Mouse (Mus musculus) forebrain, embryonic 13.5 days (tissue): ENCODE measurements around the gene Kcnk3. TPM values are rescaled to one million over a fixed set of nuclear protein-coding genes. Genes with fewer than 3 reads are reported as not detected.
A peak's percentile ranks its signal among the peaks of the same experiment; 100 is the strongest.

Experiments
- ATAC-seq: fragments of 200-750 bp; cut with Nextera tagmentation; 2 replicates; pipeline ENCODE4 v1.8.0; 2017
- H3K27ac ChIP-seq: fragments of 300-500 bp; sonication (generic); 2 replicates; pipeline ENCODE4 v1.5.1; 2015; ENCODE audit warnings: inconsistent platforms, mild to moderate bottlenecking, moderate library complexity
- H3K27me3 ChIP-seq: fragments of 300-500 bp; sonication (generic); 2 replicates; pipeline ENCODE4 v1.6.1; 2015; ENCODE audit warnings: mild to moderate bottlenecking, inconsistent platforms
- H3K36me3 ChIP-seq: fragments of 300-500 bp; sonication (generic); 2 replicates; pipeline ENCODE4 v1.6.1; 2015; ENCODE audit warnings: mild to moderate bottlenecking, inconsistent platforms; ENCODE audit not compliant: poor library complexity, severe bottlenecking
- H3K4me1 ChIP-seq: fragments of 300-500 bp; sonication (generic); 2 replicates; pipeline ENCODE4 v1.6.1; 2015; ENCODE audit warnings: inconsistent platforms
- H3K4me2 ChIP-seq: fragments of 300-500 bp; sonication (generic); 2 replicates; pipeline ENCODE4 v1.6.1; 2015; ENCODE audit warnings: inconsistent platforms, mild to moderate bottlenecking, moderate library complexity
- H3K4me3 ChIP-seq: fragments of 300-500 bp; sonication (generic); 2 replicates; pipeline ENCODE4 v1.5.1; 2015; ENCODE audit warnings: mild to moderate bottlenecking, inconsistent platforms
- H3K9ac ChIP-seq: fragments of 300-500 bp; sonication (generic); 2 replicates; pipeline ENCODE4 v1.6.1; 2015; ENCODE audit warnings: mild to moderate bottlenecking, inconsistent platforms
- H3K9me3 ChIP-seq: fragments of 300-500 bp; sonication (generic); replicated peaks from 2 replicates; pipeline ENCODE4 v1.6.1; 2016; ENCODE audit warnings: inconsistent platforms
- WGBS: fragments of 180-500 bp; shearing (Covaris S2); methylation state at CpG from one replicate; pipeline ENCODE4 v1.1.7; 2015; 5-methylcytosine and 5-hydroxymethylcytosine counted together
- polyA plus RNA-seq: library from polyadenylated mRNA; unstranded; fragments of >200 nt; fragmentation: Nextera tagmentation; extraction: Ambion mirVana; gene quantifications from 2 replicates; pipeline ENCODE4 v1.2.1, GENCODE M21; 2015

Gene Kcnk3
- polyA plus RNA-seq, 1 experiment from 2014 or later = 1.0 TPM

DNA sequence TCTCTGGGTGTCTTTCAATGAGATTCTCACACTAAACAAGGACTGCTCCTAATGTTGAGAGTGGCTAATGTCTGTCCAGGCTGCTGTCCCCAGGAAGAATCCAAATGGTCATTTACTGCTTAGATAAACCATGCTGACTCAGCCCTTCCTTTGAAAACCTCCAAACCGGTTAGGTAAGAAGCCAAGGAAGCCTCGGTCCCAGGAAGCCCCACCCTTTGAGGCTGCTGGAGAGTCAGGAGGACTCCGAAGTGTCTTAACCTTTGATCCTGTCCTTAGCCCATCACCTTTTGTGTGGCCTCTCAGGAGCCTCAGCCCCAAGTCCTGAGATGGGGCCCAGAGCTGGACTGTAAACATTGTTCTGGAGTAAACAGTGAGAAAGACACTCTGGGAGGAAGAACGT is 61.6 kb downstream of the Kcnk3 start:
- H3K27me3 ChIP-seq = no peaks in the 10 kb centered on the region
- H3K9me3 ChIP-seq = no peaks in the 10 kb centered on the region
- peaks cover 19% of the 10 kb centered on the region for H3K36me3 ChIP-seq
- no peak overlapping the region for H3K9ac ChIP-seq
- H3K4me3 ChIP-seq = no peak overlapping the region
- ATAC-seq = no peak
- no peak overlapping the region for H3K27ac ChIP-seq
- 87% methylated on average over 4 of the region's 4 CpGs for WGBS
- peaks cover 19% of the 10 kb centered on the region for H3K4me1 ChIP-seq
- no peak overlapping the region for H3K4me2 ChIP-seq

GRCm38 (mm10) chr5:30650756-30651155 is 62.8 kb downstream of the Kcnk3 start:
- Histone ChIP-seq H3K9ac (no peak overlapping the region), H3K27ac (no peak overlapping the region), H3K27me3 (no peaks in the 10 kb centered on the region), H3K4me2 (no peak overlapping the region), H3K36me3 (peaks cover 31% of the 10 kb centered on the region), H3K4me3 (no peak overlapping the region), H3K9me3 (no peaks in the 10 kb centered on the region), H3K4me1 (peaks cover 19% of the 10 kb centered on the region)
- 79% methylated on average over 3 of the region's 3 CpGs for WGBS
- ATAC-seq = no peak

- Histone ChIP-seq H3K4me1 (peaks cover 19% of the 10 kb centered on the region), H3K27ac (no peak overlapping the region), H3K36me3 (peaks cover 39% of the 10 kb centered on the region), H3K4me3 (no peak overlapping the region), H3K9ac (no peak overlapping the region), H3K4me2 (no peak overlapping the region), H3K27me3 (no peaks in the 10 kb centered on the region), H3K9me3 (no peaks in the 10 kb centered on the region)
- ATAC-seq = no peak
- WGBS = 92% methylated on average over 3 of the region's 3 CpGs
These were observed 63.6 kb downstream of the Kcnk3 start for GRCm38 (mm10) chr5:30651554-30651953.

- Histone ChIP-seq H3K36me3 (peaks cover 56% of the 10 kb centered on the region), H3K4me3 (no peak overlapping the region), H3K4me2 (no peak overlapping the region), H3K27ac (no peak overlapping the region), H3K4me1 (peaks cover 12% of the 10 kb centered on the region), H3K9ac (no peak overlapping the region), H3K27me3 (no peaks in the 10 kb centered on the region), H3K9me3 (no peaks in the 10 kb centered on the region)
- ATAC-seq = no peak
- WGBS = 89% methylated on average over 6 of the region's 6 CpGs
These were observed 65.3 kb downstream of the Kcnk3 start for GRCm38 (mm10) chr5:30653246-30653645.

DNA sequence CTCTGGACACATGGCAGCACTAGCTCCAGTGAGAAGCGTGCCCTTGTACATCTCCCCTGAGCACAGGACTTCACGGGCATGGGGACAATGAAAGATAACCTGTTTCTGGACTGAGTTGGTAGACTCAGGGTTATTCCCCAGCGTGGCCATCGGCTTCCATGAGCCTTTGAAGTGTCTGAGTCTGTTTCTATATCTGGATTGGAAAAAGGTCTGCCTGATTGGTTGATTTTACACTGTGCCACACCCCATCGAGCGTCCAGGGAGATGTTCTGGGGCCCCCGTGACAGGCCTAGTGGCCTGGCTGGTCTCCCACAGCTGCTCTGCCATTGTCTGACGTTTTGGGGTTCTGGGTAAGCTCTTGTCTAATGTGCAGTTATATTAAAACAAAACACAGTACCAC is 67.1 kb downstream of the Kcnk3 start:
- no peak for ATAC-seq
- no peak overlapping the region for H3K4me2 ChIP-seq
- H3K9ac ChIP-seq = no peak overlapping the region
- no peaks in the 10 kb centered on the region for H3K27me3 ChIP-seq
- peaks cover 65% of the 10 kb centered on the region for H3K36me3 ChIP-seq
- H3K4me3 ChIP-seq = no peak overlapping the region
- 83% methylated on average over 8 of the region's 8 CpGs for WGBS
- H3K4me1 ChIP-seq = no peaks in the 10 kb centered on the region
- no peak overlapping the region for H3K27ac ChIP-seq
- no peaks in the 10 kb centered on the region for H3K9me3 ChIP-seq

- no peak overlapping the region for H3K9ac ChIP-seq
- H3K36me3 ChIP-seq = peaks cover 65% of the 10 kb centered on the region
- WGBS = 88% methylated on average over 6 of the region's 6 CpGs
- H3K4me1 ChIP-seq = no peaks in the 10 kb centered on the region
- no peak for ATAC-seq
- no peaks in the 10 kb centered on the region for H3K9me3 ChIP-seq
- no peaks in the 10 kb centered on the region for H3K27me3 ChIP-seq
- no peak overlapping the region for H3K4me3 ChIP-seq
- no peak overlapping the region for H3K27ac ChIP-seq
- H3K4me2 ChIP-seq = no peak overlapping the region
These were observed 67.7 kb downstream of the Kcnk3 start for GRCm38 (mm10) chr5:30655526-30656195.

- H3K9me3 ChIP-seq = no peaks in the 10 kb centered on the region
- H3K4me2 ChIP-seq = no peak overlapping the region
- no peak overlapping the region for H3K27ac ChIP-seq
- peaks cover 47% of the 10 kb centered on the region for H3K36me3 ChIP-seq
- H3K4me3 ChIP-seq = no peak overlapping the region
- WGBS = 93% methylated on average over 4 of the region's 4 CpGs
- no peak for ATAC-seq
- no peak overlapping the region for H3K9ac ChIP-seq
- H3K4me1 ChIP-seq = no peaks in the 10 kb centered on the region
- H3K27me3 ChIP-seq = no peaks in the 10 kb centered on the region
These were observed 71.1 kb downstream of the Kcnk3 start for GRCm38 (mm10) chr5:30659042-30659441.

DNA sequence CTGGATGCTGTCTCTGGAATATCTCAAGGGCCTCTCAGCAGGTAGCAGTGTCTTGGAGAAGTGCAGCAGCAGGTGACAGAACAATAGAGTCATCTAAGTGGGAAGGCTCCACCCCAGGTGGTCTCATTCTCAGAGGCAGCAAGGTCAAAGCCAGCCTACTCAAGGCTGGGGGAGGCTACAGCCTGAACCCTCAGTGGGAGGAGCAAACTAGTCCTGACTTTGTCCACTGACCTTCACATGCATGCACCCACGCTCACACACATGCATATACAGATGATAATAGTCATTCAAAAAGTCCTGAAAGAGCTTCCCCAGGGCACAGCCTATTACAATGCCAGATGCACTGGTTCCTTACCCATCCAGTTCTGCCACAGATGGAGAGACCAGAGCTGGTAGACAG is 72.3 kb downstream of the Kcnk3 start:
- H3K4me3 ChIP-seq = no peak overlapping the region
- H3K4me2 ChIP-seq = no peak overlapping the region
- no peaks in the 10 kb centered on the region for H3K27me3 ChIP-seq
- peaks cover 39% of the 10 kb centered on the region for H3K36me3 ChIP-seq
- H3K9ac ChIP-seq = no peak overlapping the region
- H3K4me1 ChIP-seq = no peaks in the 10 kb centered on the region
- no peaks in the 10 kb centered on the region for H3K9me3 ChIP-seq
- ATAC-seq = no peak
- H3K27ac ChIP-seq = no peak overlapping the region
- WGBS = 90% methylated on average over 1 of the region's 1 CpGs

DNA sequence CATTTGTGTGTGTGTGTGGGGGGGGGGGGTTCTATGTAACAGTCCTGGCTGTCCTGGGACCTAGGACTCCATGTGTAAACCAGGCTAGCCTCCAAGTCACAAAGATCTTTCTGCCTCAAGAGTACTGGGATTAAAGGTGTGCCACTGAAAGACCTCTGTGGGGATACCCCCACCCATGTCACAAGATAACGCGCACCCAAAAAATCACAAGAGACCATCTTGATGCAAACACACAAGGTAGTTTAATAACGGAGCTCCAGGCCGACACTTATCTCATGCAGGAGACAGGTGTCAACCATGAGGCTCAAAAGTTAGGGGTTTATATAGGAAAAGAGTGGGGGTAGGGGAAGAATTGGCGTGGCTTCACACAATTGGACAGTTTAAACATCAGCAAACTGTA is 72.8 kb downstream of the Kcnk3 start:
- H3K36me3 ChIP-seq = peaks cover 33% of the 10 kb centered on the region
- no peaks in the 10 kb centered on the region for H3K27me3 ChIP-seq
- H3K9me3 ChIP-seq = no peaks in the 10 kb centered on the region
- no peaks in the 10 kb centered on the region for H3K4me1 ChIP-seq
- 95% methylated on average over 5 of the region's 5 CpGs for WGBS
- H3K4me2 ChIP-seq = no peak overlapping the region
- no peak for ATAC-seq
- no peak overlapping the region for H3K9ac ChIP-seq
- H3K27ac ChIP-seq = no peak overlapping the region
- no peak overlapping the region for H3K4me3 ChIP-seq

- no peak overlapping the region for H3K27ac ChIP-seq
- H3K4me1 ChIP-seq = peaks cover 27% of the 10 kb centered on the region
- H3K27me3 ChIP-seq = no peaks in the 10 kb centered on the region
- no peak overlapping the region for H3K4me3 ChIP-seq
- no peaks in the 10 kb centered on the region for H3K9me3 ChIP-seq
- peaks cover 17% of the 10 kb centered on the region for H3K36me3 ChIP-seq
- H3K9ac ChIP-seq = no peak overlapping the region
- ATAC-seq = no peak
- WGBS = 92% methylated on average over 9 of the region's 9 CpGs
- no peak overlapping the region for H3K4me2 ChIP-seq
These were observed 77.4 kb downstream of the Kcnk3 start for GRCm38 (mm10) chr5:30665360-30665759.

DNA sequence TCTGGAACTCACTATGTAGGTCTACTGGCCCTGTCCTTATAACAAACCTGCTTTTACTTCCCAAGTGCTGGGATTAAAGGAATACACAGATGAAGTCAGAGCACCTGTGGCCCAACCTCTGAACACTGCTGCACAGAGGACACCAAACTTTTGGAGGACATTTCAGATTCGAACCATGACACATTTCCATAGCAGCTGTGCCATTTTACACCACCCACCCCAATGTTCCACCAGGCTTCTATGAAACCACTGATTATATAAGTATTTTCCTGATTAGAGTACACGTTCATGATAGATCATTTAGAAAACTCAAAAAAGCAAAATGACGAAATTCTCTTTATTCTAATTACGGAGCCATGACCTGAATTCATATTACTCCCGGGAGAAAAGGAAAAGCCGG is 78.0 kb downstream of the Kcnk3 start:
- Histone ChIP-seq H3K4me1 (peaks cover 27% of the 10 kb centered on the region), H3K4me2 (peak overlapping the region; percentile 77), H3K27me3 (no peaks in the 10 kb centered on the region), H3K9ac (peak overlapping the region; percentile 63), H3K27ac (no peak overlapping the region), H3K36me3 (peaks cover 23% of the 10 kb centered on the region), H3K9me3 (no peaks in the 10 kb centered on the region), H3K4me3 (peak overlapping the region; percentile 86)
- 60% methylated on average over 6 of the region's 6 CpGs for WGBS
- no peak for ATAC-seq

DNA sequence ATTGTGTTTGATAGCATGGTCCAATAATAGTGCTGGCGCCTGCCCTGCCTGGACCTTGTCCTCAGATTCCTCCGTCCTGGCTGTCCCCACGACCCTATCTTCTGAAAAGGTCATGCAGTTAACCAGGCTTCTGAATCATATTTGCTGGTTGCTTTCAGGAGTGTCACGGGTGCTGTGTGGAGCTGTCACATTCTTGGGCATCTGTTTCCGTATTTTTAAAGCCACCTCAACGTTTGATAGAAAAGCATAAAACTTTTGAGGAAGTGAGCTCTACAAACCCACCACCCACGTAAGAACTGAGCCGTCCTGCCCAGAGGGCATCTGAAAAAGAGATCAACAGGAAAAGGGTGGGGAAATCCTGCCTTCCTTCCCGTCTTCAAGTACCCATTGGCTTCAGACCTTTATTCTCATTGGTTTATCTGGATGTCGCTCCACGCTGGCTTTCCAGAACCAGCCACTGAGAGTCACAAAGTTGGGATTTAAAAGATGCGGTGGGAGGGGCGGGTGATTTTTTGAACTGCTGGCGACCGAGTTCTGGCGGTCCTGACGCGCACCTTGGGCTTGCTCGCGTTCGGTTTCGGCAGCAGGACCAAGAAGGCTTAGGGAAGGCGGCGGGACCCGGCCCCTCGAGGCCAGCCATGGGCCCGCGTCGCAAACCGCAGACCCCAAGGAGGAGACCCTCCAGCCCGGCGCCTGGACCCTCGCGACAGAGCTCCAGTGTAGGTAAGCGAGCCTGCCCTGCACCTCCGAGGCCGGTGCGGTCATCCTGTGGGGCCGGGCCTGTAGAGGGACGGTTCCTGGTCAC is 78.6 kb downstream of the Kcnk3 start, which contains the start of gene Cenpa:
TSS of gene Cenpa (plus strand) at position 387 of the 805 bp plus-strand sequence.
- no peaks in the 10 kb centered on the region for H3K9me3 ChIP-seq
- WGBS = 1% methylated on average over 40 of the region's 40 CpGs
- peak within 1 kb of the TSS; percentile 72 for H3K27ac ChIP-seq
- peak within 1 kb of the TSS; percentile 88 for H3K9ac ChIP-seq
- H3K27me3 ChIP-seq = no peaks in the 10 kb centered on the region
- H3K4me2 ChIP-seq = peak within 1 kb of the TSS; percentile 77
- peaks cover 27% of the 10 kb centered on the region for H3K4me1 ChIP-seq
- peak within 1 kb of the TSS; percentile 86 for H3K4me3 ChIP-seq
- H3K36me3 ChIP-seq = peaks cover 29% of the 10 kb centered on the region
- ATAC-seq = peak; percentile 98
